Mouse (Mus musculus) MEL (cell line): Measurements from ENCODE around the gene Robo1. TPM values are rescaled to one million over a fixed set of nuclear protein-coding genes. Genes with fewer than 3 reads are reported as not detected.

ENCODE experiments used
- DNase-seq: peaks from one replicate; pipeline ENCODE4 v3.0.0; 2011; ENCODE audit warnings: low read depth, low spot score
- H3K27ac ChIP-seq: 2 replicates; pipeline ENCODE4 v1.5.1; 2012; ENCODE audit warnings: low read depth, mild to moderate bottlenecking, control low read depth, low read length, moderate library complexity; ENCODE audit not compliant: control insufficient read depth
- H3K27me3 ChIP-seq, 2 experiments: fragments of 150-350 bp in 1 of 2; sonication (generic) in 1 of 2; 2 replicates each; pipeline ENCODE4 v1.6.1; 2012; ENCODE audit warnings: low read length in 2 of 2, mild to moderate bottlenecking in 2 of 2, improper control_type of control experiment in 1 of 2, moderate library complexity in 1 of 2; ENCODE audit not compliant: insufficient read depth in 2 of 2, control insufficient read depth in 1 of 2
- H3K36me3 ChIP-seq, 2 experiments: 2 replicates each; pipeline ENCODE4 v1.6.1; 2012 to 2014; ENCODE audit warnings: low read length in 2 of 2, improper control_type of control experiment in 1 of 2, inconsistent platforms in 1 of 2, mild to moderate bottlenecking in 1 of 2; ENCODE audit not compliant: insufficient read depth in 2 of 2, control insufficient read depth in 1 of 2
- H3K4me1 ChIP-seq, 2 experiments: fragments of 150-350 bp in 1 of 2; sonication (generic) in 1 of 2; 2 replicates each; pipeline ENCODE4 v1.6.1; 2012; ENCODE audit warnings: low read length in 2 of 2, improper control_type of control experiment in 1 of 2, mild to moderate bottlenecking in 1 of 2; ENCODE audit not compliant: insufficient read depth in 2 of 2, control insufficient read depth in 1 of 2
- H3K4me3 ChIP-seq, 2 experiments: fragments of 150-350 bp in 1 of 2; sonication (generic) in 1 of 2; 2 replicates each; pipeline ENCODE4 v1.5.1; 2012; ENCODE audit warnings: low read depth in 2 of 2, low read length in 2 of 2, mild to moderate bottlenecking in 2 of 2, moderate library complexity in 2 of 2, control low read depth in 1 of 2, improper control_type of control experiment in 1 of 2; ENCODE audit not compliant: control insufficient read depth in 1 of 2, insufficient read depth in 1 of 2
- H3K79me2 ChIP-seq: 2 replicates; pipeline ENCODE4 v1.6.1; 2012; ENCODE audit warnings: mild to moderate bottlenecking, low read length, moderate library complexity; ENCODE audit not compliant: control insufficient read depth, poor library complexity, insufficient read depth
- H3K9ac ChIP-seq: 2 replicates; pipeline ENCODE4 v1.6.1; 2012; ENCODE audit warnings: low read depth, mild to moderate bottlenecking, control low read depth, low read length, moderate library complexity; ENCODE audit not compliant: control insufficient read depth, poor library complexity, severe bottlenecking
- H3K9me3 ChIP-seq: fragments of 150-350 bp; sonication (generic); replicated peaks from 2 replicates; pipeline ENCODE4 v1.6.1; 2012; ENCODE audit warnings: mild to moderate bottlenecking, low read length, improper control_type of control experiment, moderate library complexity; ENCODE audit not compliant: insufficient read depth
- BHLHE40 ChIP-seq: IDR thresholded peaks from 2 replicates; pipeline ENCODE4 v1.6.1; 2012; ENCODE audit warnings: low read depth, mild to moderate bottlenecking, inconsistent platforms, low read length, improper control_type of control experiment, borderline replicate concordance
- CHD2 ChIP-seq: IDR thresholded peaks from 2 replicates; pipeline ENCODE4 v1.6.1; 2011; ENCODE audit warnings: low read length, improper control_type of control experiment
- CTCF ChIP-seq, 3 experiments: IDR thresholded peaks in 2 of 3; conservative IDR thresholded peaks in 1 of 3; 2 replicates each; pipeline ENCODE4 v1.5.1; 2011 to 2012; ENCODE audit warnings: low read length in 3 of 3, low read depth in 2 of 3, mild to moderate bottlenecking in 2 of 3, improper control_type of control experiment in 1 of 3, inconsistent platforms in 1 of 3, mixed read lengths in 1 of 3, moderate library complexity in 1 of 3; ENCODE audit not compliant: control insufficient read depth in 1 of 3, insufficient read depth in 1 of 3, poor library complexity in 1 of 3, severe bottlenecking in 1 of 3
- E2F4 ChIP-seq: IDR thresholded peaks from 2 replicates; pipeline ENCODE4 v1.6.1; 2011; ENCODE audit warnings: low read depth, low read length, improper control_type of control experiment, borderline replicate concordance
- EP300 ChIP-seq, 2 experiments: IDR thresholded peaks; 2 replicates each; pipeline ENCODE4 v1.6.1; 2011; ENCODE audit warnings: improper control_type of control experiment in 2 of 2, low read length in 2 of 2, low read depth in 1 of 2, mild to moderate bottlenecking in 1 of 2
- GABPA ChIP-seq: IDR thresholded peaks from 2 replicates; pipeline ENCODE4 v1.6.1; 2012; ENCODE audit warnings: low read depth, mild to moderate bottlenecking, inconsistent platforms, low read length, improper control_type of control experiment, moderate library complexity
- MAFK ChIP-seq: IDR thresholded peaks from 2 replicates; pipeline ENCODE4 v1.6.1; 2011; ENCODE audit warnings: low read depth, mild to moderate bottlenecking, low read length, improper control_type of control experiment, borderline replicate concordance
- MAX ChIP-seq: IDR thresholded peaks from 2 replicates; pipeline ENCODE4 v1.6.1; 2011; ENCODE audit warnings: low read length, improper control_type of control experiment
- MAZ ChIP-seq: IDR thresholded peaks from 2 replicates; pipeline ENCODE4 v1.6.1; 2012; ENCODE audit warnings: low read depth, mild to moderate bottlenecking, inconsistent platforms, low read length, improper control_type of control experiment
- MEF2A ChIP-seq: IDR thresholded peaks from 2 replicates; pipeline ENCODE4 v1.6.1; 2014; ENCODE audit warnings: low read depth, mild to moderate bottlenecking, inconsistent platforms, low read length, improper control_type of control experiment; ENCODE audit not compliant: poor library complexity, insufficient replicate concordance, severe bottlenecking; ENCODE audit errors: extremely low read depth
- MXI1 ChIP-seq: IDR thresholded peaks from 2 replicates; pipeline ENCODE4 v1.6.1; 2011; ENCODE audit warnings: mild to moderate bottlenecking, low read depth, low read length, improper control_type of control experiment
- MYC ChIP-seq: IDR thresholded peaks from 2 replicates; pipeline ENCODE4 v1.6.1; 2011; ENCODE audit warnings: low read depth, mild to moderate bottlenecking, low read length, improper control_type of control experiment, moderate library complexity
- NELFE ChIP-seq: IDR thresholded peaks from 2 replicates; pipeline ENCODE4 v1.6.1; 2011; ENCODE audit warnings: low read depth, low read length, improper control_type of control experiment
- NRF1 ChIP-seq: IDR thresholded peaks from 2 replicates; pipeline ENCODE4 v1.6.1; 2014; ENCODE audit warnings: low read depth, mild to moderate bottlenecking, inconsistent platforms, low read length, improper control_type of control experiment, moderate library complexity; ENCODE audit not compliant: poor library complexity, insufficient read depth, severe bottlenecking
- POLR2AphosphoS2 ChIP-seq: IDR thresholded peaks from 2 replicates; pipeline ENCODE4 v1.6.1; 2011; ENCODE audit warnings: low read length, improper control_type of control experiment
- POLR2AphosphoS5 ChIP-seq: IDR thresholded peaks from 2 replicates; pipeline ENCODE4 v1.6.1; 2012; ENCODE audit warnings: low read depth, borderline replicate concordance, mild to moderate bottlenecking, inconsistent platforms, low read length, moderate library complexity, mixed read lengths
- RAD21 ChIP-seq: IDR thresholded peaks from 2 replicates; pipeline ENCODE4 v1.6.1; 2011; ENCODE audit warnings: mild to moderate bottlenecking, low read depth, low read length, improper control_type of control experiment
- SMC3 ChIP-seq: IDR thresholded peaks from 2 replicates; pipeline ENCODE4 v1.6.1; 2011; ENCODE audit warnings: low read depth, low read length, improper control_type of control experiment
- TAL1 ChIP-seq: IDR thresholded peaks from 2 replicates; pipeline ENCODE4 v1.6.1; 2012; ENCODE audit warnings: mild to moderate bottlenecking, inconsistent platforms, low read length, moderate library complexity, mixed read lengths
- UBTF ChIP-seq: IDR thresholded peaks from 2 replicates; pipeline ENCODE4 v1.6.1; 2012; ENCODE audit warnings: low read depth, mild to moderate bottlenecking, inconsistent platforms, low read length, improper control_type of control experiment, moderate library complexity, borderline replicate concordance; ENCODE audit not compliant: insufficient read depth
- USF1 ChIP-seq: IDR thresholded peaks from 2 replicates; pipeline ENCODE4 v1.6.1; 2014; ENCODE audit warnings: low read depth, mild to moderate bottlenecking, inconsistent platforms, low read length, improper control_type of control experiment, moderate library complexity
- USF2 ChIP-seq, 2 experiments: IDR thresholded peaks; 2 replicates each; pipeline ENCODE4 v1.6.1; 2011 to 2012; ENCODE audit warnings: improper control_type of control experiment in 2 of 2, low read length in 2 of 2, borderline replicate concordance in 1 of 2, inconsistent platforms in 1 of 2, low read depth in 1 of 2, mild to moderate bottlenecking in 1 of 2; ENCODE audit not compliant: insufficient read depth in 1 of 2
- ZNF384 ChIP-seq: IDR thresholded peaks from 2 replicates; pipeline ENCODE4 v1.6.1; 2012; ENCODE audit warnings: low read depth, mild to moderate bottlenecking, inconsistent platforms, low read length, improper control_type of control experiment
- polyA plus RNA-seq, 2 experiments: library from polyadenylated mRNA; stranded (reverse) in 1 of 2; unstranded in 1 of 2; fragments of >175 nt in 1 of 2; fragments of >200 nt in 1 of 2; gene quantifications; 2 replicates each; pipeline versions ENCODE4 v1.2.1 to v1.2.4; 2012; ENCODE audit warnings: low replicate concordance in 2 of 2, low read depth in 1 of 2; ENCODE audit not compliant: insufficient read length in 2 of 2, insufficient read depth in 1 of 2, missing spikeins in 1 of 2
- total RNA-seq: library from RNA; depleted of rRNA; stranded (reverse); fragments of 300-350 nt; gene quantifications from 2 replicates; pipeline ENCODE4 v1.2.3, GENCODE M21; 2012

Gene Robo1
- total and polyA plus RNA-seq, 3 experiments = not detected

DNA sequence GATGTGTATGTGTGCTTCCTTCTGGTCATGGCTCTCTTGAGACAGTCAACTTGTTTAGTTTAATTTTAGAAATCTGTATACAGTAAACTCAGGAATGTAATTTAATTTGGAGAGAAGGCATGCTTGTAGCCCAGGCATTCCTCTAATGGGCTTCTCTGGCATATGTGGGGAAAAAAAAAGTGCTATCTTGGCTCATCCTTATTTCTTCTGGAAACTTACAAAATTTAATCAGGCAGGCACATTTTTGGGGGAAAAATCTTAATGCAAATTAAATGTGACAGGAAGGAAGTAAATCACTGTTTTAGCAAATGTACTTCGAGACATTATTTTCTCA, 487.2 kb downstream of the Robo1 start:
- Histone ChIP-seq H3K36me3 (no peaks in the 10 kb centered on the region), H3K4me1 (no peaks in the 10 kb centered on the region), H3K4me3 (no peak overlapping the region), H3K27ac (no peak overlapping the region), H3K27me3 (no peaks in the 10 kb centered on the region), H3K9ac (no peak overlapping the region), H3K79me2 (no peaks in the 10 kb centered on the region), H3K9me3 (no peaks in the 10 kb centered on the region)
- no peak for DNase-seq
- TF ChIP-seq MAX = no peak
- no peak for TF ChIP-seq TAL1
- no peak for TF ChIP-seq GABPA
- no peak for TF ChIP-seq UBTF
- TF ChIP-seq CHD2 = no peak
- TF ChIP-seq USF1 = no peak
- TF ChIP-seq MEF2A = no peak
- TF ChIP-seq RAD21 = no peak
- no peak for TF ChIP-seq MYC
- no peak for TF ChIP-seq E2F4
- no peak for TF ChIP-seq EP300 (IDR thresholded peaks at IDR 0.05; ENCODE audit: low read depth in 1 of 2, low read length in 2 of 2)
- no peak for TF ChIP-seq SMC3
- no peak for TF ChIP-seq USF2 (IDR thresholded peaks at IDR 0.05; ENCODE audit: borderline replicate concordance in 1 of 2, insufficient read depth in 1 of 2, low read depth in 1 of 2, low read length in 2 of 2)

DNA sequence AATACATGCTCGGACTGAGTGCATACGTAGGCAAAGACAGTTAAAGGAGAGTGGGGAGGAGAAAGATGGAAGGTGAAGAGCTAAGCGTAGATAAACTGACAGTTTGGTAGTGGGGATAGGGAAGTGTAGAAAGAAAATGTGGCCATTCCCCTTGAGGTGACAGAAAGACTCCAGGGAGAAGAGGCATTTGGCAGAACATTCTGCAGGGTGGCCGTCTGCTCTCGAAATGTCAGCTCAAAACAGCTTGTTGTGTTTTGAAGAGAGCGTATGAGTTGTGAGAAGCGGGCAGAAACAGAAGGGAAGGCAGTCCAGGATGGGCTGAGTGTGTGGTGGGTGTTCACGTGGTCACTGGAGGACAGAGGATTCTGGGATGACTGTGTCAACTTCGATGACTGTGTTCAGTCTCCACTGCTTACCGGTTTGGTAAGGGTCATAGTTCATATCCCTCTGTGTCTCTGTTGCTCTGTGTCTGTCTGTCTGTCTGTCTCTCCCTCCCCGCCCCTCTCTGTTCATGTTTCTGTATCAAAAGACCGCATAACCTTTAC, 490.4 kb downstream of the Robo1 start:
- TF ChIP-seq CHD2 = no peak
- TF ChIP-seq CTCF (IDR thresholded peaks at IDR 0.05 in 2 of 3, conservative IDR thresholded peaks at IDR 0.05 in 1 of 3; ENCODE audit: control insufficient read depth in 1 of 3, insufficient read depth in 1 of 3, low read depth in 2 of 3, low read length in 3 of 3, poor library complexity in 1 of 3, severe bottlenecking in 1 of 3) = no peak
- TF ChIP-seq MEF2A = no peak
- TF ChIP-seq TAL1 = no peak
- no peak for TF ChIP-seq NRF1
- TF ChIP-seq NELFE = no peak
- TF ChIP-seq POLR2AphosphoS2 = no peak
- TF ChIP-seq EP300 (IDR thresholded peaks at IDR 0.05; ENCODE audit: low read depth in 1 of 2, low read length in 2 of 2) = no peak
- TF ChIP-seq MXI1 = no peak
- no peak for TF ChIP-seq POLR2AphosphoS5
- TF ChIP-seq BHLHE40 = no peak
- no peak for TF ChIP-seq MAFK
- TF ChIP-seq ZNF384 = no peak
- no peak for TF ChIP-seq MAZ
- no peak for DNase-seq
- H3K4me1 ChIP-seq = no peaks in the 10 kb centered on the region
- H3K27ac ChIP-seq = no peak overlapping the region
- no peaks in the 10 kb centered on the region for H3K9me3 ChIP-seq
- no peak overlapping the region for H3K4me3 ChIP-seq
- no peaks in the 10 kb centered on the region for H3K36me3 ChIP-seq
- H3K9ac ChIP-seq = no peak overlapping the region
- H3K27me3 ChIP-seq = no peaks in the 10 kb centered on the region
- H3K79me2 ChIP-seq = no peaks in the 10 kb centered on the region
